Mouse (Mus musculus) thymus, adult 2 months (tissue): ENCODE measurements around the gene Ric1.

ENCODE experiments used
- CTCF ChIP-seq: fragments of 200-500 bp; IDR thresholded peaks from 2 replicates; pipeline ENCODE4 v1.5.1; 2012; ENCODE audit warnings: mild to moderate bottlenecking, control low read depth, low read length, moderate library complexity, borderline replicate concordance; ENCODE audit not compliant: control insufficient read depth, poor library complexity, insufficient read depth; ENCODE audit errors: extremely low read depth
- POLR2A ChIP-seq: fragments of 200-500 bp; IDR thresholded peaks from 2 replicates; pipeline ENCODE4 v1.6.1; 2012; ENCODE audit warnings: mild to moderate bottlenecking, low read length, control low read depth, moderate library complexity; ENCODE audit not compliant: control insufficient read depth, poor library complexity, insufficient read depth; ENCODE audit errors: extremely low read depth

- TF ChIP-seq POLR2A (no peak), CTCF (no peak)
These were observed 126.5 kb downstream of the Ric1 start for GRCm38 (mm10) chr19:29648550-29648914.
